Mouse (Mus musculus): ENCODE results near the gene Prcd.

Gene Prcd

GRCm38 (mm10) chr11:116693899-116694249 lies 40.5 kb downstream of the Prcd start:
- no peak for DNase-seq

GRCm38 (mm10) chr11:116694250-116695193 lies 41.2 kb downstream of the Prcd start:
- DNase-seq, result no peak

GRCm38 (mm10) chr11:116695194-116695880 lies 42.0 kb downstream of the Prcd start:
- no peak for DNase-seq

DNA sequence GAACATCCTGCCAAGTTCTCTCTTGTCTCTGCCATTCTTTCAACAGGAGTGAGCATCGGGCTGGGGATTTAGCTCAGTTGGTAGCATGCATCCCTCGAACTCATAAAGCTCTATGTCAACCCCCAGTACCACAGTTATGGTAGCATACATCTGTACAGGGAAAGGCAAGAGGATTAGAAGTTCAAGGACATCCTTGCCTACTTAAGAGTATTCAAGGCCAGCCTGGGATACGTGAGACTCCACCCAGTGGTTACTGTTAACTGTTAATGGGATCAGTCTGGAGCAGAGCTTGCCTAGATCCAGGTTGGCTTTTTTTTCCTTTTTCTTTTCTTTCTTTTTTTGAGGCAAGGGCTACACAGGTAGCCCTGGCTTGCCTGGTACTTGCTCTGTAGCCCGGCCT lies 43.1 kb downstream of the Prcd start:
- DNase-seq, result no peak

- DNase-seq, result no peak
Measured at GRCm38 (mm10) chr11:116697521-116697920, 44.2 kb downstream of the Prcd start.

GRCm38 (mm10) chr11:116701377-116701841 lies 48.1 kb downstream of the Prcd start:
- DNase-seq, result no peak

DNA sequence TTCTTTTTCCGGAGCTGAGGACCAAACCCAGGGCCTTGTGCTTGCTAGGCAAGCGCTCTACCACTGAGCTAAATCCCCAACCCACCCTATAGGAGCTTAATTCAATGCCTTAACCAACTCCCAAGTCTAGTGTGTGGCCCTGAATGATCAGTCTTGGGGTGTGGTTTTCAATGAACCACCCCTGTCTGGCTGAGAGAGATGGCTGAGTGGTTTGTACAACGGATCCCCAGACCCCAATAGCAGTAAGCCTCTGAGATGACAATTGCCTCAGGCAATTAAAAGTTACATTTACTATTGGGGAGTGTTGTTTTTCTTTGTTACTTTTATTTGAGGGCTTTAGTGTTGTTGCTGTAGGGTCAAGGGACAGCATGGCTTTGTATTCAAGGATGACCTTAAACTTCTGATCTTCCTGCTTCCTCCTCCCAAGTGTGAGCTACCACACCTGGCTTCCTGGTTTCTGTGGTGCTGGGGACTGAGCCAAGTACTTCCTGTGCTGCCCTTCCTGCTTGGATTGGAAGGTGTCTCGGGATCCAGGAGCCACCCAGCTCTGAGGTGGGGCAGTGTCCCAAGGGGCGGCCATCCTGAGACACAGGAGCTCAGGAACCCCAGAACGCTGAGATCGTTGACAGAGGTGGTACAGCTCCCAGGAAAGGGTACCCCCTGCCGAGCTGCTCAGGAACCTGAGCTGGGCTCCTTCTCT lies 51.2 kb downstream of the Prcd start:
- no peak for DNase-seq

DNA sequence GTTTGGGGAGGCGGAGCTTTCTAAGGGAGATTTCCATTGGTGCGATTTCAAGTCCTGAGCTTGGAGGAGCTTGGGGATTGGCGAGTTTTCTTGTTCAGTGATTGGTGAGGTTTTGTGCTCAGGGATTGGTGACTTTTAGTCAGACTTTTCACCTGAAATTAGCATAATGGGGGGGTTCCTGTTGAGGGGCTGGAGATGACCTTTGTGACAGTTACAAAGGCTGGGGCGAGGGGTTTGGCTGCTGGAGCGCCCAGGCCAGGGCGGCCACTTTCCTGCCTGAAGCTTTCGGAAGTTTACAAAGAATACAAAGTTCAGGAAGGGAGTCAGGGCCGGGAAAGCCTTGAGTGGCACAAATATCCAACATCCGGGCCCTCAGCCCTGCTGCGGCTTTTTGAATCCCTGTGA lies 51.9 kb downstream of the Prcd start:
- no peak for DNase-seq

- no peak for DNase-seq
Measured at GRCm38 (mm10) chr11:116706363-116706762, 53.0 kb downstream of the Prcd start.

GRCm38 (mm10) chr11:116710171-116710570 lies 56.8 kb downstream of the Prcd start:
- DNase-seq, result no peak

- no peak for DNase-seq
Measured at GRCm38 (mm10) chr11:116710793-116711192, 57.5 kb downstream of the Prcd start.

DNA sequence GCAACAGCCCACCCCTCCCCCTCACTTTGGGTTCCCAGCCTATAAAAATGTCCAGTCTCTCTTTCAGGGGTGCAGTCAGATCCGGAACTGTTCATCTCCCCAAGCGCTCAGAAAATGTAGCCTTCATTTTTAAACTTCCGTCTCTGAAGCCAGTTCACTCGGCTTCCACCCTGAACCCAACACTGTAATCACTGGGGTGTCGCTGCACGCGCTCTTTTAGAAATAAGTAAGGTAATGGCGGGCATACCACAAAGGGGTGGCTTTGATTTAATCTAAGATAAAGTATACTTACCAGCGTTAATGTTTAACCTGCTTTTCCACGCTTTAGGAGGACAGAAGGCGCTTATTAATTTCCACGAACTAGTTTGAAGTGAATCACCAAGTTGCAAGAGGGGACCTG lies 60.7 kb downstream of the Prcd start:
- DNase-seq, result no peak
